Mouse (Mus musculus) lung, postnatal 14 days (tissue): ENCODE measurements around the gene Clnk.
"Not testable (repeated sequence)": the region's sequence is repeated elsewhere in the genome, so short reads cannot be mapped to it uniquely, and the experiment has no call there.

ENCODE experiments used
- DNase-seq: peaks from one replicate; pipeline ENCODE4 v3.0.0; 2021

The Clnk gene

DNA sequence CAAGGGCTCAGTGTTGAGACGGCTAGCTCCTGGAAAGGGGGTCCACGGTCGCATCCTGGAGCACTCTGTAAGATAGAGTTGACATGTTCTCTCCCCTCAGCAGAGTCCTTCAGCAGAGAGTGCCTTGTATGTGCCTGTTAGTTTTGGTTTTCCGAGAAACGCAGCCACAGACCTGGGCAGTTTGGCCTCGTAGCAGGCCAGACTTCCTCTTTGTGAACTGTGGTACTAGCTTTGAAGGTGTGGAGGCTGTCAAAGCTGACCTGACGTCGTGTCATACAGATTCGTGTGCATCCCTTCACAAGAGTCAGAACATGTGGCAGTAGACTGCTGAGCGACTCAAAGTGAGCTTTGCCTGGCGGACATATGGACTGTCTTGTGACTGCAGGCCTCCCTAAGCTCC lies at the start of gene Clnk:
TSS of gene Clnk (minus strand) at position 191 of the 400 bp plus-strand sequence.
- no peak for DNase-seq

DNA sequence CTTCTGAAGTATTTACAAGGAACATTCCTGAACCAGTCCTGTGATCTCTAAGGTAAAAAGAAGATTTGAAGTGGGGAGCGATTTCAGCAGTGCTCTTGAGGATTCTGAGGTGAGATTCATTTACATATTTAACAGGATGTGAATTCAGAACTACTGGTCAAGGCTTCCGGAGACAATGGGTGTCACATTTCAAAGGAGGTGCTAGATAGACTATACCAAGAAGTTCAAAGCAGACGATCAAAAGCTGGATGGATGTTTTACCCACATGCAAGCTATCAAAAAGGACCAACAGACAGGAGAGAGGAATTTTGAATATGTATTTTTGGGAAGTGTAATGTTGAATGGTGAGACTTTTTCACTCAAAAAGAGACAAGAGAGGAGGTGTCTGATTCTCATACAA lies 28.7 kb upstream of the Clnk start:
- DNase-seq = no peak

DNA sequence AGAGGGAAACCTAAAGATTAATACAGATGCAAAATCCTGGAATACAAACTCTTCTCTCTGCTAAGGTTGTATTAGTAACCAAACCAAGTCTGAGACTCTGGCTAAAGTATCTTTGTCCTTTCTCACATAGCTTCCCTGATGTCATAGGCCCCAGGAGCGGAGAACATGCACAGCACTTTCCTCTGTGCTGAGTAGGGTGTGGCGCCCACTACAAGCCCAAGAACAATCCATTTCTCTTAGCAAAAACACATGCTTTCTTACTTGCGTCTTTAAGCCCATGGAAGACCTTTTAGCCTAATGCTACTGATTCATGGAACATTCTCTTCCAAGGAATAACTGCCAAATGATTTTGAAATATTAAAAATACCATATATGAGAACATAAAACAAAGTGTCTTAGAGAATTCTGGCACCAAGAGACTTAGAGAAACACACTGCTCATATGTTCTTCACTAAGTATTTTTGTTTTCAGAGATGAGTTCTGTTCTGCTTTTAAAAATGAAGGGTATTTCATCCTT lies 28.0 kb upstream of the Clnk start:
- DNase-seq = no peak

DNA sequence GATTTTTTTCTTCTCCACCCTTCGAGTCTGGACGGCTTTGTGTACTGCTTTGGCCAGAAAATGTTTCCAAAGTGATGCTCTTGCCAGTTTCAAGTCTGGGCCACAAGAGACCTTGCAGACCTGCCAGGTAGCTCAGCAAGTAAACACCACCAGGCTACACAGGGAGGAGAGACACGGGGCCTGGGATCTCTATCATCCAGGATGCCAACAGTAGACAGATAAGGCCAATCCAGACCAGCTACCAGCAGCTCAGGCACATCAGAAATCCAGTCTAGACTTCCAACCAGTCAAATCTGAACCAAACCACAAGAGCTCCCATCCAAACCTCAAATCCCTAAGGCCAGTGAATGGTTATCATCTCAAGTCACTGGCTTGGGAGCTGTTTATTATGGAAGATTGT lies 26.3 kb upstream of the Clnk start:
- no peak for DNase-seq

DNA sequence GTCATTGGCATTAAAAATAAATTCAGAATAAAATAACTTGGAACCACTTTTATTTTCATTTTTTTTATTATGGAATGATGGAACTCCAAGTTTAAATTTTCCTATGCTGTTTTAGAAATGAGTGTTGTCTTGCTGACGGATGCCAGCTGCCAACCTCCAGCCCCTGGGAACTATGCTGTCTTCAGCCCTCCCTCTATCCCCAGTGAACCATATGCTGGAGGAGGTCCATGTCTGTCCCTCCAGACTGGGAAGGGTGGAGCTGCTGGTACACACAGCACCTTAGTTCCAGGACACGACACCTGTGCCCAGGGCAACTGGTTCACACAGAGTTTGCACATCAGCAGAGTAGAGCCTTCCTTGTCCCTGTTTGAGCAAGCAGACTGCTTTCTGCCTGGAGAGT lies 22.4 kb upstream of the Clnk start:
- no peak for DNase-seq

DNA sequence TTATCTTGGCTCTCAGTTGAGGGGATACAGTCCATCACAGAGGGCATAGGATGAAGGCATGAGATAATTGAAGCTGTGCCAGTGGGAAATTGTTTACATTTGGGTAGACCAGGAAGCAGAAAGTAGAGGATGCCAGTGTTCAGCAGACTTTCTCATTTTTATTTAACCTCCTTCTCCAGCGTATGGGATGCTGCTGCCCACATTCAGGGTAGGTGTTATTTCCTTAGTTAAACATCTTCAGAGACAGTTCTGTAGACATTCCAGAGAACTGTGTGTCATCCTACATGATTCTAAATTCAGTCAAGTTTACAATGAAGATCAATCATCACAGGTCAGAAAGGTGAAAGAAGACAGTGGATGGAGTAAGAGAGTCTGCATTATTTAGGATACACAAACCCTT lies 12.0 kb upstream of the Clnk start:
- no peak for DNase-seq

DNA sequence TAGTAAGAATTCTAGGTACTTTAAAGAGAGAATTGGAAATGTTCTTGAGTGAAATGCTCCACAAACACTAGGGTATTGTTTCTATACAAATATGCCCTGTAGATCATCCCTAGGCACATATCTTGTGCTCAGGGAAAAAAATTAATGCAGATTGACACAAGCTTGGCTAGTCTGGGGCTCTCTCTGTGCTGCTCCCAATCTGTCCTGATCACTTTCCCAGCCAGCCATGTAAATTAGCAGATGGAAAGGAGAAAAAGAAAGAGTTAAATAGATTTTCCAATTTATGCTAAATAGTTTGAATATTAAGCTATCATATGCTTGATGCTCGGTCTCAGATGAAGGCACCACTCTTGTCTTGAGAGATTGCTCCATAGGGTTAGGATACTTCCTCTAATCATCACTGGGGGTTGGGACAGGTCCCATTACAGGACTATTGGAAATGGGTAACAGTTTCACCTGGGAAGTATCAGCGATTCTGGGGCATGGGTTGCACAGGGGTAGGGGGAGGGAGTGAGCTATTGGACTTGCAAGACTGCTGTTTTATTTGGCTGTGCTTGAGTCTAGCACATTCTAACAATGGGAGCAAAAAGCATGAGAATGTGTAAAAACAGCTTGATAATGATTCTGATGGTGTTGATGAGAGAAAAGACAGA lies 10.1 kb upstream of the Clnk start:
- DNase-seq = no peak

DNA sequence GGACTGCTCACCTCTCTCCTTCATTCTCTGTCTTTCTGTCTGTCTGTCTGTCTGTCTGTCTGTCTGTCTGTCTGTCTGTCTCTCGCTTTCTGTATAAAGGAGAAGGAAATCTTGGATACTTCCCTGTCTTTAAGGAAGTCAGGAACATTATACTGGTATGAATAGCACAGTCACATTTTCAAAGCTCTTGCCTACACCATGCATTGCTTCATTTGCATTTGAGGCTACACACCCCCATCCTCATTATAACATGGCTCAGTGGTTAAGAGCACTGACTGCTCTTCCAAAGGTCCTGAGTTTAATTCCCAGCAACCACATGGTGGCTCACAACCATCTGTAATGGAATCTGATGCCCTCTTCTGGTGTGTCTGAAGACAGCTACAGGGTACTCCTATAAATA lies 6.0 kb upstream of the Clnk start:
- DNase-seq = not testable (repeated sequence)

DNA sequence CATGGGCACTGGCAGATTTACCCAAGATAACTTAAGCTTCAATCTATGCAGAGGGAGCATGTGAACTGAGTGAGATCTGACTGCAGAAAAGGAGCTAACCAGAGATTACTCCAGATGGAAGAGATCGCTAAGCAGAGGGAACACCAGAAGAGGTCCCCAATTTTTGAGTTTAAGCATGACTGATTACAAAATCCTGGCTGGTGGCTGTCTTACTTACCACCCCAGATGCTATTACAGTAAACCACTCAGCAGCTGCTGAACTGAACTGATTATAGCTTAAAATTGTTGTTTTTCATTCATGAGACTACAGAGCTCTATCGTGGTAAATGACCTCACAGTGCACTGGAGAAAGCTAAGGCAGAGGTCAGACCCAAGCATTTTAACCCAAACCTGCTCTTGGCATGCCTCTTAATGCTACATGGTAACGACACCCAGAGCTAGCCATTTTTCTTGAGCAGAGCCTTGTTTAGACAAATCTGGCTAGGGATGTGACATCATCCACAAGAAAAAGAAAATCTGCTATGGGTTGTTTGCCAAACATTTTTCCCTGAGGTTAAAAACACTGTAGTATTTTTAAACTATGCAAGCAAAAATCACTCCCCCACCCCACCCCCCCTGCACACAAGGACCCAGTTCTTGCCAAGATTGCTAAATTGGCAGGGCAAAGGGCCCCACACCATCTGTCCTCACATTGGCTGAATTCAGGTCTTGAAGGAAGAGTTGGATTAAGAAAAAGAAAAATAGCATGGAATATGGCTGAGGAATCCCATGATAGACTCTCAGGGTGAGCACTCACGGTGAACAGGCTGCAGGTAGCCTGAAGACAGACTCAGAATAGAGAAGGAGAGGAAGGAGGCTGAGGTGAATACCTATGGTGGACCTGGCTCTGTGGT lies 5.4 kb upstream of the Clnk start:
- DNase-seq = peak; percentile 31

DNA sequence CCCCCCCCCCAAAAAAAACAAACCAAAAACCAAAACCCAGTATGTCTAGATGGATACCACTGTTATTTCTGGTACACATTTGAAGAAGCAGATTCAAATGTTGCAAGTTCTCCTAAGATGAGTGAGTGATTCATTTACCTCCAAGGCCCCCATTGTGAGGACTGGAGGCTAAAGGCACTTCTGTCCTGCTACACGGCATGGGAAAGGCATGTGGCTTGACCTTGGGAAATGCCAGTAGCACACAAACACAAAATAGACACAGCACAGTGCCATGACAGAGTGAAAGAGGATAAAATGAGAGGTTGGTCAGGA lies 4.8 kb upstream of the Clnk start:
- no peak for DNase-seq

DNA sequence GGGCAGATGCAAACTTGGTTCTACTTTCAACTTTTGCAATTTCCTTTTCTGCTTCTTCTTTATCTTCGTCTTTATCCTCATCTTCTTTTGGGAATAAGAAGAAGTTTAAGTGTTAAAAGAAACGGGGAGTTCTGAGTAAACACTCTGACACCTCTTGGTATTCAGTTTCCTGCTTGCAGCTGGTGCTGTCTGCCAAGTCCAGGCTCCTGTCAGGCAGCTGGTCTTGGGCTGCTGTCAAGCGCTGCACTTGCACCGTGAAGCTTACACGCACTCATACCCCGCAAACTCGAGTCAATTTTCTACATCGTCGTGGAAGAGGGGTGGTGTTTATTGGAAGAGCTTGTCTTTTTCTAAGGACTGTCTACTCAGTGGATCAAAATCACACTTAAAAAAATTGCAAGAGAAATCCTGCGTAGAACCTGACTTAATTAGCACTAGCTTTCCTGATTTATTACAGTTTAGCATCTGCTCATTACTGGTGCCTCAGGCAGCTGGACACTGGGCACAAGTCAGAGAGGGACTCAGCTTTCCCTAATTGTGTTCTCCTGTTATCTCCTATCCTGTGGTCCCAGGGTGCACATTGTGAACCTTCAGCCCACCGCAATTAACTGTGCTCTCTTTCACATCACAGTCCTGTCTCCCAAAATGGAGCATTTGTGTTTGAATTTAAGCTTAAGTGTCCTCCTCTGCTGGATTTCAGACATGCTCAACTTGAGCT lies 3.5 kb upstream of the Clnk start:
- DNase-seq = peak; percentile 14

DNA sequence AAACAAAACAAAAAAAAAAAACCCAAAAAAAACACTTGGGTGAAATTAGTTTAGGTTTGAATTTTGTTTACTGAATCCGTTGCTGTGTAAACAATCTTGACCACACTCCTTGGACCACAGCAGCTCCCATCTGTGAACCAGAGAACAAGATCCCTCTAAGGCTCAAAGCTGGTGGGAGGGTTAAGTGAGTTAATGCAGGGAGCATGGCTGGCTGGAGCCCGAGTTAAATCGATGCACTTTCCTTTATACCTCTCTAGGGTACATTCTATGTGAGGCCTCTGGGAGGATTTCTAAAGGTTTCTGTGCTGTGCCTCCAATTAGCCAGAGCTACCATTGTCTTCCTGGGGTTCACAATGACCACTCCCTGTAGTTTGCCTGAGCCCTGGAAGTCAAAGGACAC lies 1.2 kb downstream of the Clnk start:
- DNase-seq = no peak

DNA sequence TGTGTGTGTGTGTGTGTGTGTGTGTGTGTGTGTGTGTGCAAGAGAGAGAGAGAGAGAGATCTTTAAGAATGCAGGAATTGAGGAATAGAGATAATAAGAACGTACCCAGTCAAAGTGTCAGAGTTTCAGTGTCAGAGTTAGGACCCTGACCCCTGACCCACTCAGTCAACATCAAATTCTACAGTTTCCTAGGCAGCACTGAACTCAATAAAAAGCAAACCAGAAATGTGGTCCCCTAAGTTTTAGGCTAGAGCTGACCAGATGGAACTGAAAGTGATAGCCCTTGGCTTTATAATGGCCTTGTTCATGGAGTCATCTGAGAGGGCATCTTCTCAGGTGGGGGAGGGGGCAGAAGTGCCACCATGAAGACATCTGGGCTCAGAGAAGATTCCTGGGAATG lies 1.7 kb downstream of the Clnk start:
- no peak for DNase-seq

DNA sequence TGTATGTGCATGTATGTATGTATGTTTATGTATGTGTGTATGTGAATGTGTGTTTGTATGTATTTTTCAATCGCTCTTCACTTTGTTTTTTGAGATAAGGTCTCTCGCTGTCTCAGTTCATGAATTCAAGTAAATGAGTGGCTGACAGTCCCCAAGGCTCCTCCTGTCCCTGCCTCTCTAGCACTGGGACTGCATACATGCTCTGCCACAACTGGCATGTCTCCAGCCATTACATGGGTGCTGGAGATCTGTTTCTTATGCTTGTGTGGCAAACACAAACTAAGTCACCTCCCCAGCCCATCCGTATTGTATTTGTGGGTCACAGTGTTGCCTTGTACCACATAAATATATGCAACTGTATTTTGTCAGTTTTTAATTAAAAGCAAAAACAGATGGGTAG lies 3.7 kb downstream of the Clnk start:
- DNase-seq = no peak

DNA sequence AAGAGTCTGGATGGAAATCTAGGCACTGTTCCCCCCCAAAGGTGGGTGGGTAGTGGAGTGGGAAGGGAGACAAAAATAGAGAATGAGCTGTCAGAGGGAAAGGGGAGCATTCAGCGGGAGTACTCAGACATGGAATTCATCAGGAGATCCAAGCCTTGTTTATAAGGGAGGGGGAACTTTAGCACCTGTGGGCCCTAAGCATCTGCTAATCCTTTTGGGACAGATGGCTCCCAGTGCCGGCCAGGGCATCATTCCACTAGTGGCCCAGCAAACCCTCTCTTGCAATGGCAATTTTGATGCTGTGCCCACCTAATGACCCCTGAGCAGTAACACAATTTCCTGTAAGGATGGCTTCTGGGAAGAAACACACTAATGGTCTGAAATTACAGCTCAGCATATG lies 5.0 kb downstream of the Clnk start:
- no peak for DNase-seq

DNA sequence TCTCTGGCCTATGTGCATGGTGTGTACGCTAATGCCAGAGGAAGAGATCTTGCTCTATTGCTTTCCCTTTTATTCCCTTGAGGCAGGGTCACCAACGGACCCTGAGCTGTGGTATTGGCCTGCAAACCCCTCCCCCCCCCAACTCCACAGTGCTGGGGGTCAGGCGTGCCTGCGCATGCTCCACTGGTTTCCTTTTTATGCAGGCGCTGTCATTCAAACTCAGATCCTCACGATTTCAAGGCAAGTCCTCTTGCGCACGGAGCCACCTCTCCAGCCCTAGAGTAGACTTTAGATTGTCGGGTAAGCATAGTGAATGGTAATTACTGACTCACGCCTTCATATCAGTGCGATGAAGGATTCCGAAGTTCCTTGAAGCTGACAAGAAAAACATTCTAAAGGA lies 6.1 kb downstream of the Clnk start:
- no peak for DNase-seq

DNA sequence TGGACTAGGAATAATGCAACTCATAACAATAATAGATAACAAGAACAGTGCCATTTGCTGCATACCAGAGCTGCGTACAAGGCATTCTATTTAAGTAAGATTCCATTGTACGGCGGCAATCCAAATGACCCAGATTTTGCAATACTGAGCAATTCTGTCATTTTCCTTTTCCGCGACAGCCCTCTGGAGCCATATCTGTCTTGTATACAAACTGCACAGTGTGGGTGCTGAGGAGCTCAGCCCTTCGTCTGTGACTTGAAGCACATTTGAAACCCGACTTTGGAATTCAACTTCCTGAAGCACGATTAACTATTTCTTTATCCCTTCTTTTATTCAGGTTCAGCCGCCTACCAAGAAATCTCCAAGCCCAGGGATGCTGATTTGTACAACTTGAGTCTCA lies 6.6 kb downstream of the Clnk start:
- DNase-seq = peak; percentile 2

DNA sequence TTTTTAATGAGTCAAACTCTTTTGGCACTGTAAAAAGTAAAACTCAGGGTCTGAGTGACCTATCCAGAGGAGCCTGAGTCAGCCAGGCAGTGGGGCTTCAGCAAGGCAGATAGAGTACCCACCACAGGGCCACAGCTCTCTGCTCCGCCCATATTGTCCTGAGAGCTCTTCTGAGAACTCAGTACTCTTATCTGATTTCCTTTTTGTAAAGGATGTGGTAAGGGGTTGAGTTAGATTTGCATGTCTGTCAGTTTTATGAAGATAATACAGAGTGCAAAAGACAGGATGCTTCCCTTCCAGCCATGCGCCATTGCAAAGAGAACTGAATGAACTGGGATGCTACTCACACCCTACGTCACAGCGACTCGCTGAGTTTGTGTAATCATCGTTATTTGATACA lies 12.0 kb downstream of the Clnk start:
- DNase-seq = no peak

DNA sequence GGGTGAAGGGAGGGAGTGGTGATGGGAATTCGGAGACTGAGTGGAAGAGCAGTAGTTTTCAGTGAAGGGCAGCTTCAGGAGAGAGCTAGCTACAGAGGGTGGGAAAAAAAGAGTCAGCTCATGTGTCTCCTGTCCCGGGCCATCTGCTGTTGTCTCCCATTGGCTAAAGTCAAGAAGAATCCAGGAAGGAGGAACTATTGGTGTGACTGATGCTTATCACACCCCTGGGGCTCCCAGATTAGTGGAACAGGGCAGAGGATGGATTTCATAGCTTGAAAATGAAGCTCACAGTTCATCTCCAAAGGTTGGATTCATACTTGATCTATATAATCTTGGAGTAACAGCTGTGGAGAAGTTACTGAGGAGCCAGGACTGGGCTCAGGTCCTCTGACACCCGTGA lies 13.6 kb downstream of the Clnk start:
- DNase-seq = no peak

DNA sequence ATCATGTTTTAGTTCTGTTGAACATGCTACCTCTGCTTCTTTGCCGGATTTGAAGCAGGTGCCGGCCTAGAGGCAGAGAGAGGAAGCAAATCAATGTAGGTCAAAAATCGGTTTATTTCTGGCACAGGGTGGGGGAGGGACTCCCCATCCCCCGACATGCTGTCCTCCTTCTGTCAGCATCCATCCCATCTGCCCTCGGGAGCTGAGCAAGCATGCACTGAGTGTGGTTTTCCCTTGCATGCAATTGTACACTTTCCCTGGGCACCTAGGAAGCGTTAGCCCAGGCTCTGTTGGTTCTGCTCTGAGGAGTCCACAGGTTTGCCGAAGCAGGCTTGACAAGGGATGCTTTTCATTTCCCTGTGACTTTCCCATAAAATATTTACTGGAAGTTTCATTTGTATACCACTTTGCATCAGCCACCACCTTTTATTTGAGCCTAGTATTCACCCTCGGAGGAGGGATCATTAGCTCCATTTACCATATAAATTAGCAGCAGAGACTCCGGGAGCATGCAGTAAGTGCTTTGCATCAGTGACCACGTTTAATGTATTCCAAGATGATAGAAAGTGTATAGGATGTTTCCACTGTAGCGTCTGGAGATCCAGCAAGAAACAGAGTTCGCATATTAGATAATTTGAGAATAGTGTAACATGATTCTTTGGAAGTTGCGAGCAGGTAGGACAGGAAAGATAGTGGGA lies 14.2 kb downstream of the Clnk start:
- DNase-seq = no peak

DNA sequence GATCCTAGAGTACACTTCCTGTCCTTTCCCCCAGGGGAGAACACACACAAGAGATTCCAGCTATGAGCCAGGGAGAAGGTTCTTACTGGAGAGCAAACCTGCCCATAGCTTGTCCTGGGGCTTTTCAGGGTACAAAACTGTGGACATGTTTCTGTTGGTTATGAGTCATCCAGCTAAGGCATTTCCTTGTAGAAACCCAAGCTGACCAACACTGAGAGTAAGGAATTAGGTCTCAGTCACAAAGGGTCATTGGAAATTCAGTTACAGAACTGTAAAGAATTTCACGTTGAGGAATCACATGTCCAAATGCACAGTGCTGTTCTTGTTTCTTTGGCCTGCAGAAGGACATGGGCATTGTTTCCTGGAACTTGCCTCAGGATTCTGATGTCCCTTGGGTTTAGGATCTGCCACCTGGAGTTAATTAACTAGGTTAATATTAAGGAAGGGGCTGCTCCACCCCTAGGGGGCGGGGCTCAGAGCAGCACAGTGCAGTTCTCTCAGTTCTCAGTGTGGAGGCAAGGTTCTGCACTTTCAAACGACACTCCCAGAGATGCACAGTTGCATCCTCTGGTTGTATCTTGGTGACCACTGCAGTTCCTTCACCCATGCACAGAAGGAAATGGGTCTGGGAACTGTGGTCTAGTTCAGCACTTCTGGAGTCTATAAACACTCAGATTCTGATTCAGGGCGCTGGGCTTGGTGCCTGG lies 18.4 kb downstream of the Clnk start:
- DNase-seq = no peak

DNA sequence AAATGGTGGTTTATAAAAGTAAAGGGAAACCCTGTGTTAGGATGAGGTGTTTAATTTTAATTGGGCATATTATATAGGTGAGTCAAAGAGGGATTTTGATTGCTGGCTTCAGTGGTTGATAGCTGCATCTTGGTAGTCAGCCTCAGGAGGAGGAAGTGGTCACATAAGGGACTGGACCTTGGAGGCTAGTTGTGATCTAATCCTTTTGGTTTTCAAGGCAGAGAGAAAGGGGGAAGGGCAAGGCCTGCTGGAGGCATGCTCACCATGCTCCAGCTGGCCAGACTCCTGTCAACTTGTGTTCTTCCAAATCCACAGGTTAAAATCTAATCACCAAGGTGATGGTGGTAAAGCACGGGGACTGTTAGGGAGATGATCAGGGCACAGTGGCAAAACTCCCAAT lies 19.0 kb downstream of the Clnk start:
- no peak for DNase-seq

DNA sequence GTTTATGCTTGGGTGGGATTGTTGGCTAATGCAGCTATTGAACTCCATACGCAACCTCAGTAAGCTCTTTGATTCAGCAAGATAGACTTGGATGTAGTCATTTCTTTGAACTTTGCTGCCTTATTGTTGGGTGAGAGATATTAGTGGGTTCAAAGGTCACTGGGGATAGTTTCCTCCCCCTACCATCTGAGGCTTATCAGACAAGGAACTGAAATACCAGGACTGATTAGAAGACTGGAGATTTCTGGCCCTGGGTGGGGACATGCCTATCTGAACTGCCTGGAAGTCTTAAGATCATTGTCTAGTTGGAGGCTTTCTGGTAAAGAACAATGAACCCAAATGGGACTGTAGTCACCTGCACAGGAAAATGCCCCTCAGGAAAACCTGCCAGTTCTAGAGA lies 26.4 kb downstream of the Clnk start:
- DNase-seq = no peak
